In genomic region chr5:148726442-148726841, GRCm38 (mm10) we compare ENCODE assay signal across 1 mouse cellular context.
TF ChIP-seq lines count a peak whose summit lies in the region.

No protein-coding gene starts in this region.

TF ChIP-seq in MEL, 35 proteins besides CTCF, POLR2A, EP300 and RAD21 (continued from another document):
- TF ChIP-seq ETS1 (IDR thresholded peaks at IDR 0.05; ENCODE audit: low read depth, low read length): no peak
